Mouse (Mus musculus) C2C12 (cell line): Measurements from ENCODE around the gene Aldh3b2.

ENCODE experiments used
- CTCF ChIP-seq: IDR thresholded peaks from one replicate; pipeline ENCODE4 v1.5.1; 2011; ENCODE audit not compliant: control insufficient read depth, insufficient read depth, insufficient read length
- MAX ChIP-seq: IDR thresholded peaks from one replicate; pipeline ENCODE4 v1.6.1; 2011; ENCODE audit warnings: mild to moderate bottlenecking, control low read depth
- MYOD1 ChIP-seq: IDR thresholded peaks from one replicate; pipeline ENCODE4 v1.6.1; 2011; ENCODE audit warnings: low read depth; ENCODE audit not compliant: control insufficient read depth, insufficient read length

- TF ChIP-seq CTCF (no peak), MYOD1 (no peak), MAX (no peak)
These were observed 31.0 kb downstream of the Aldh3b2 start, which contains the start of gene Doc2g for GRCm38 (mm10) chr19:4003112-4003511.
